In the genomic region with DNA sequence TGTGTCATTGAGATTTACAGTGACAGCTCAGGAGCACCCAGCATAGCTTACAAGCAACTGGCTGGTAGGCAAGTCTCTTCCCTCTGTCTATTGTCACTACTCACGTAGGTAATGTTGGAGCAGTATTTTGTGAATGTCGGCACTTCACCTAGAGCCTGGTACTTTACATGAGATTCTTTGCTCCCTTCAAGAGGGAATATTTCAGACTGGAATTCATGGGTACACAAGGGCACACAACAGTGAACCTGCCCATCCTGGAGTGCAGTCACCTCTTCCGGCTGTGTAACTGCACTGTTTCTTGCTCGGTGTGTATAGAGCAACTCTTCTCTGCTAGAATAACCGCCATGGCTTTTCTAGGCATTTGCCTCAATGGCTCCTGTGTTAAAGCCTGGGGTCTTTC, we compare ENCODE assay signal across 25 mouse cellular contexts.
"Had no signal": no experiment of that assay in that cellular context is flagged by ENCODE, and none has a peak within 500 bp of the region (broad histone marks: within the 10 kb centered on the region; RNA-seq: fewer than 3 reads in every experiment).

No protein-coding gene starts in this region.

- H3K27me3 ChIP-seq: forebrain, embryonic 15.5 days; heart, embryonic 12.5 days; heart, embryonic 15.5 days; hindbrain, embryonic 13.5 days; hindbrain, embryonic 15.5 days; kidney, embryonic 15.5 days; limb, embryonic 12.5 days had no signal

- H3K27ac ChIP-seq: forebrain, embryonic 15.5 days; heart, adult 2 months; heart, embryonic 15.5 days; hindbrain, embryonic 13.5 days; hindbrain, embryonic 15.5 days; hindbrain, postnatal 0 days; kidney, embryonic 15.5 days; kidney, postnatal 0 days; layer of hippocampus, adult 2 months; left cerebral cortex, adult 2 months; limb, embryonic 10.5 days; limb, embryonic 12.5 days had no signal

- DNase-seq: forebrain, postnatal 0 days; gastrocnemius, postnatal 14 days; gastrocnemius, postnatal 36 days; heart, adult 11 months; heart, adult 2 months; heart, postnatal 14 days; heart, postnatal 36 days; kidney, adult 11 months; kidney, adult 2 months; kidney, adult 9 months; kidney, postnatal 14 days; kidney, postnatal 36 days had no signal

- ATAC-seq: forebrain, embryonic 15.5 days; forebrain, postnatal 0 days; hindbrain, postnatal 0 days; intestine, embryonic 16.5 days had no signal

- H3K4me2 ChIP-seq: forebrain, embryonic 15.5 days; heart, embryonic 12.5 days; heart, embryonic 15.5 days; hindbrain, embryonic 13.5 days; hindbrain, embryonic 15.5 days; kidney, embryonic 15.5 days; limb, embryonic 12.5 days had no signal

- H3K9ac ChIP-seq: forebrain, embryonic 15.5 days; forebrain, postnatal 0 days; heart, embryonic 12.5 days; heart, embryonic 15.5 days; hindbrain, embryonic 13.5 days; hindbrain, embryonic 15.5 days; kidney, embryonic 15.5 days; limb, embryonic 12.5 days had no signal

- H3K4me3 ChIP-seq: forebrain, embryonic 15.5 days; heart, adult 2 months; heart, embryonic 12.5 days; heart, embryonic 15.5 days; hindbrain, embryonic 13.5 days; hindbrain, embryonic 15.5 days; kidney, embryonic 15.5 days; layer of hippocampus, adult 2 months; left cerebral cortex, adult 2 months; limb, embryonic 10.5 days; limb, embryonic 12.5 days had no signal

- H3K4me1 ChIP-seq: forebrain, embryonic 15.5 days; hindbrain, embryonic 15.5 days; kidney, embryonic 15.5 days; limb, embryonic 10.5 days; limb, embryonic 12.5 days had no signal

- H3K36me3 ChIP-seq: forebrain, embryonic 15.5 days; heart, embryonic 15.5 days; hindbrain, embryonic 13.5 days; hindbrain, embryonic 15.5 days; kidney, embryonic 15.5 days; limb, embryonic 10.5 days; limb, embryonic 12.5 days had no signal

- H3K9me3 ChIP-seq: forebrain, embryonic 15.5 days; heart, embryonic 12.5 days; heart, embryonic 15.5 days; hindbrain, embryonic 13.5 days; hindbrain, embryonic 15.5 days; kidney, embryonic 15.5 days; limb, embryonic 10.5 days; limb, embryonic 12.5 days had no signal
